Mouse (Mus musculus) B cell, adult 67 days (primary cell): ENCODE results near the gene Akr1c6. TPM values are rescaled to one million over a fixed set of nuclear protein-coding genes. Genes with fewer than 3 reads are reported as not detected.

Source experiments
- total RNA-seq, 2 experiments: library from RNA; stranded (reverse); gene quantifications; 4 replicates each; pipeline ENCODE4 v1.2.4; 2023

The Akr1c6 gene
- total RNA-seq = not detected

DNA sequence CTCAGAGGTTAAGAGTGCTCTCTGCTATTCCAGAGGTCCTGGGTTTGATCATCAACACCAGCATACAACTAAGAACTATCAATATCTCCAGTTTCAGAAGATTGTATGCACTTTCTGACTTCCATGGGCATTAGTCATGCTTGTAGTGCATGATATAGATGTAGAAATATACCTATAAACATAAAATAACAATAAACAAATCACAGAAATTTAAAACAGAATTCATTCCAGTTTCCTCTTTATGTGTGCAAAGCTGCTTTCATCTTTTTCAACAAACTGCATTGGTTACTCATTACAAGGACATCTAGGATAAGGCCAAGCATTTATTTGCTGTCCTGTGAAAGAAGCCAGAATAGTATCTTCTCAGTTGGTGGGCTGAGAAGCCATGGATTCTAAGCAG, at the start of gene Akr1c6:
Gene Akr1c6, plus strand, starts transcription at position 301 of the 400 bp plus-strand sequence.

Other genes with a start within 250 kb of the Akr1c6 start
- under 1 TPM; 0.44 to 0.98 TPM for gene Akr1c13, start 243.2 kb upstream of the Akr1c6 start, total RNA-seq
- not detected for gene Akr1c19, start 205.6 kb upstream of the Akr1c6 start, total RNA-seq
- gene Akr1c12, start 154.9 kb upstream of the Akr1c6 start, total RNA-seq = not detected
- not detected for gene Akr1c20, start 89.0 kb downstream of the Akr1c6 start, total RNA-seq
- not detected for gene Akr1c21, start 139.8 kb downstream of the Akr1c6 start, total RNA-seq
- 1 to 10 TPM; 1.3 to 3.2 TPM for gene Akr1e1, start 174.9 kb downstream of the Akr1c6 start, total RNA-seq